Mouse (Mus musculus) ES-E14 (cell line): ENCODE measurements at regions not wholly inside any gene's neighbourhood (a gene's known extent, or its start where the extent isn't known, plus 50 kb on each side); places are given as distances from the start of the nearest gene placed in this dataset.

Source experiments
- DNase-seq: peaks from one replicate; pipeline ENCODE4 v3.0.0-alpha.2; 2013; ENCODE audit warnings: low read depth, low spot score
- H3K27ac ChIP-seq: 2 replicates; pipeline ENCODE4 v1.5.1; 2012; ENCODE audit warnings: low read depth, mild to moderate bottlenecking, low read length, moderate library complexity, mixed read lengths; ENCODE audit not compliant: poor library complexity, insufficient read depth, severe bottlenecking
- H3K36me3 ChIP-seq: 2 replicates; pipeline ENCODE4 v1.6.1; 2012; ENCODE audit warnings: mild to moderate bottlenecking, low read length, moderate library complexity, mixed read lengths; ENCODE audit not compliant: control insufficient read depth, poor library complexity, insufficient read depth, severe bottlenecking
- H3K4me1 ChIP-seq, 2 experiments: fragments of 150-350 bp in 1 of 2; sonication (generic) in 1 of 2; 2 replicates each; pipeline ENCODE4 v1.6.1; 2012; ENCODE audit warnings: low read length in 2 of 2, mild to moderate bottlenecking in 1 of 2, mixed read lengths in 1 of 2; ENCODE audit not compliant: control insufficient read depth in 2 of 2, insufficient read depth in 2 of 2, poor library complexity in 1 of 2
- H3K4me3 ChIP-seq, 2 experiments: fragments of 150-350 bp in 1 of 2; sonication (generic) in 1 of 2; 2 replicates each; pipeline ENCODE4 v1.5.1; 2012; ENCODE audit warnings: low read length in 2 of 2, low read depth in 1 of 2, mild to moderate bottlenecking in 1 of 2, mixed read lengths in 1 of 2; ENCODE audit not compliant: insufficient read depth in 1 of 2, poor library complexity in 1 of 2, severe bottlenecking in 1 of 2
- H3K9ac ChIP-seq: 2 replicates; pipeline ENCODE4 v1.6.1; 2012; ENCODE audit warnings: low read depth, mild to moderate bottlenecking, low read length, mixed read lengths; ENCODE audit not compliant: poor library complexity, insufficient read depth, severe bottlenecking
- H3K9me3 ChIP-seq: fragments of 150-350 bp; sonication (generic); 2 replicates; pipeline ENCODE4 v1.6.1; 2012; ENCODE audit warnings: low read depth, mild to moderate bottlenecking, low read length; ENCODE audit not compliant: control insufficient read depth, insufficient read depth
- CHD2 ChIP-seq: IDR thresholded peaks from 2 replicates; pipeline ENCODE4 v1.6.1; 2014; ENCODE audit warnings: mild to moderate bottlenecking, low read depth, low read length, inconsistent platforms
- HCFC1 ChIP-seq: IDR thresholded peaks from 2 replicates; pipeline ENCODE4 v1.6.1; 2012; ENCODE audit warnings: low read length, inconsistent platforms, borderline replicate concordance; ENCODE audit not compliant: insufficient read depth
- MAFK ChIP-seq: IDR thresholded peaks from 2 replicates; pipeline ENCODE4 v1.6.1; 2014; ENCODE audit warnings: mild to moderate bottlenecking, low read depth, low read length, inconsistent platforms; ENCODE audit not compliant: insufficient read depth
- ZC3H11A ChIP-seq: IDR thresholded peaks from 2 replicates; pipeline ENCODE4 v1.6.1; 2012; ENCODE audit warnings: low read depth, mild to moderate bottlenecking, inconsistent platforms, low read length, borderline replicate concordance
- ZNF384 ChIP-seq: IDR thresholded peaks from 2 replicates; pipeline ENCODE4 v1.6.1; 2012; ENCODE audit warnings: low read depth, low read length, inconsistent platforms
- in situ Hi-C, 2 experiments: fragments of 600-800 bp; cut with MboI; formaldehyde crosslinking; loops; one replicate each; pipeline ENCODE4 v1.15.1; 2025; ENCODE audit warnings: low sequenced_read_pairs in 2 of 2, inconsistent platforms in 1 of 2; ENCODE audit not compliant: unreplicated experiment in 2 of 2

DNA sequence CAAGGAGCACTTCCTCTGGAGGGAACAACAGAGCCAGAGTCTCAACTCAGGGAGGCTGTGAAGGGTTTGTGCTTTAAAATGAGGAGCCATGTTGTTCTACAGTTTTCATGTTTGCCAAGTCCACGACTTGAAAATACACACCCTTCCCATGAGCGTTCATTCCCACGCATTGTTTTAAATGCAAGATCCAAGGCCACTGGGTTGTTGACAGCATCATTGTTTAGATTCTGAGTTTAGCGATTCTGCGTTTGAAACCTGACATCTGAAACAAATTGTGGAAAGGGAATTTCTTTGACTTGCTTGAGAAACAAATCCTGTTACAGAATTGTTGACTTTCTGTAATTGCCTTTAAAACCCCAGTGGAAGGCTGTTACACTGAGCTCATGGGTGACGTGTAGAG, 248.0 kb downstream of the Irs2 start:
- DNase-seq: no peak
- Histone ChIP-seq H3K27ac (no peak overlapping the region), H3K9ac (no peak overlapping the region), H3K4me3 (no peak overlapping the region), H3K9me3 (no peaks in the 10 kb centered on the region), H3K36me3 (no peaks in the 10 kb centered on the region), H3K4me1 (peaks cover 0 to 4% of the 10 kb centered on the region in 2 experiments; a peak in 1 of 4 replicates)
- TF ChIP-seq MAFK: no peak
- no peak for TF ChIP-seq ZNF384
- TF ChIP-seq ZC3H11A: no peak
- TF ChIP-seq CHD2: no peak
- no peak for TF ChIP-seq HCFC1
- in situ Hi-C loops: no loop called here

DNA sequence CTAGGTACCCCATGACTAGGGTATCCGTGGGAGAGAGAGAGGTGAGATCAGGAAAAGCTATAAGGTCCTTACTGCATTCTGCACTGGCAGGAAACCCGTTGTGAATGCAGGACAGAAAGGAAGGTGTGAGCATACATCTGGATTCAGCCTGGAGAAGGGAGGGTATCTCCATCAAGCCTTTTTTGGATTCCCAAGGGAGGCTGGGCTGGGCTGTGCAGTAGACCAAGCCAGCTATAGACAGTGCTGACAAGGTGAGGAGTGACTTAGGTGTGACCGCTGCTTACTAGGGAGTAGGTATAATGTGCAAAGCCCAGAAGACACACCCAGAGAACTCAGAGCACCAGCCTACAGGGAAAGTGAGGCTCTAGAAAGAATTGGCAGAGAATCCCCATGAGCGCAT, 250.1 kb downstream of the Irs2 start:
- H3K9ac ChIP-seq: no peak overlapping the region
- no peak for DNase-seq
- in situ Hi-C loops: no loop called here
- no peaks in the 10 kb centered on the region for H3K9me3 ChIP-seq
- H3K4me1 ChIP-seq: peaks cover 0 to 4% of the 10 kb centered on the region in 2 experiments; a peak in 1 of 4 replicates
- TF ChIP-seq MAFK: no peak
- TF ChIP-seq ZC3H11A: no peak
- TF ChIP-seq ZNF384: no peak
- TF ChIP-seq CHD2: no peak
- no peak for TF ChIP-seq HCFC1
- H3K27ac ChIP-seq: no peak overlapping the region
- H3K4me3 ChIP-seq: no peak overlapping the region
- H3K36me3 ChIP-seq: no peaks in the 10 kb centered on the region

DNA sequence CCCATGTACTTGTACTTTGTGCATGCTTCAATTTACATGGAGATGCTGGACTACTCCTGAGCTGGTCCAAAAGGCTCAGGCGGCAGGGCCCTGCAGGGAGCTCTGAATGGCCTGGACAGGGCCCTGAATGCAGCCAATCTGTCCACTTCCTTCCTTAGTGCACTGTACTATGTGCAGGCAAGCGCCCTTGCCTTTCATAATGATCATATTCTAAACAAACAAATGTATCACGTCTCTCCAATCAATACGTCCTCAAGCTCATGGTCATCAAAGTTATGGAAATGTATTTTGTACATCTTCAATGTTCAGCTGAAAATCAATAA, 253.3 kb downstream of the Irs2 start:
- no peaks in the 10 kb centered on the region for H3K9me3 ChIP-seq
- no peaks in the 10 kb centered on the region for H3K36me3 ChIP-seq
- DNase-seq: no peak
- in situ Hi-C loops: no loop called here
- no peak overlapping the region for H3K4me3 ChIP-seq
- H3K27ac ChIP-seq: no peak overlapping the region
- no peaks in the 10 kb centered on the region for H3K4me1 ChIP-seq
- H3K9ac ChIP-seq: no peak overlapping the region
- no peak for TF ChIP-seq HCFC1
- TF ChIP-seq MAFK: no peak
- TF ChIP-seq ZNF384: no peak
- TF ChIP-seq CHD2: no peak
- TF ChIP-seq ZC3H11A: no peak

DNA sequence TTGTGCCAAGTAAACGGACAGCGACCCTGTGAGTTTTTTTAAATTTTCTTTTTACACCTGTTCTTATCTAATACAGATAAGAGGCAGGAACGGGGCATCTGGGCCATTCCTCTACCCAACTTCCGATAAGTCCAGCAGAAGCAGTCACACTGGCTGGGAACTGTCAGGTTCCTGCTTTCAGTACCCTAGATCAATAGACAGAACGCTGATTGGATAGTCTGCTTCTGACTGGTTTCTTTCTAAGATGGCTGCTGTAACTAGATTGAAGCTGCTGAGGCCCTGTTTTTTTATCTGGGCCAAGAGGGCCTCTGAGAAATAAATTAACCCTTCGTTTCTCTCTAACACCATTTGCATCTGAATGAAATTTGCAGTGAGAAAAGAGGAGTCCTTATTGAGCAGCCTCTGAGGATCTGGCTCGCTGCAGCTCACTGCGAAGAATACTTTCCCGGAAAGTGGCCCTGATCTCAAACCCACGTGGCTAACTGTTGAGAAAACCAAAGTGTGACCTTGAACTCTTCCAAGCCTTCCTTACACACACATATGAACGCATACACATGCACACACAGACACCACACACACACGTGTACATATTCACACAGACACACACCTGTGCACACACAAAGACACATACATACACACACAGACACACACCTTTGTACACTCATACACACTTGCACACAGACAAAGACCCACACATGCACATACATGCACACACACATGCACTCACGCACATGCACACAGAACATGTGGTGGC, 253.8 kb downstream of the Irs2 start:
- in situ Hi-C loops: no loop called here
- Histone ChIP-seq H3K4me1 (no peaks in the 10 kb centered on the region), H3K4me3 (no peak overlapping the region), H3K27ac (no peak overlapping the region), H3K36me3 (no peaks in the 10 kb centered on the region), H3K9me3 (no peaks in the 10 kb centered on the region), H3K9ac (no peak overlapping the region)
- no peak for TF ChIP-seq MAFK
- TF ChIP-seq CHD2: no peak
- no peak for TF ChIP-seq HCFC1
- TF ChIP-seq ZC3H11A: no peak
- TF ChIP-seq ZNF384: no peak
- no peak for DNase-seq

DNA sequence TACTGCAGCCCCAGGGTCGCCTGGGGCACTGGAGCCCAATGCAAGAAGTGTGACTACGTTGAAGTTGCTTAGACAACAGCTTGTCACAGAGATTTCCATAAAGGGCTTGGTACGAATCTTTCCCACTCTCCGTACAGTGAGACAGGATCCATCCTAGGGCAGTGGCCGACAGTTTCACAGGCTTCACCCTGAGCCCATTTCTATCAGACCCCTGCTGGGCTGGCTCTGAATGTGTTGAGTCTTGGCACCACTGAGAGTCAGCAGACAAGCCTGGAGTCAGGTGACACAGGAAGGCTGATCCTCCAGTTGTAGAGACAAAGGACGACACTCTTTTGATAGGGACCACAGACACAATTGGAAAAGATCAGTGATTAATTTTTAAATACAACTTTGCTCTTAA, 255.2 kb downstream of the Irs2 start:
- Histone ChIP-seq H3K9me3 (no peaks in the 10 kb centered on the region), H3K9ac (no peak overlapping the region), H3K4me3 (no peak overlapping the region), H3K36me3 (no peaks in the 10 kb centered on the region), H3K27ac (no peak overlapping the region), H3K4me1 (no peaks in the 10 kb centered on the region)
- DNase-seq: no peak
- in situ Hi-C loops: no loop called here
- TF ChIP-seq HCFC1: no peak
- no peak for TF ChIP-seq ZC3H11A
- no peak for TF ChIP-seq MAFK
- no peak for TF ChIP-seq ZNF384
- no peak for TF ChIP-seq CHD2
